Mouse (Mus musculus) bone marrow macrophage, adult 2 months (primary cell): ENCODE data around the gene Rrp8. TPM values are rescaled to one million over a fixed set of nuclear protein-coding genes. Genes with fewer than 3 reads are reported as not detected.
A peak's percentile ranks its signal among the peaks of the same experiment; 100 is the strongest.

Experiments
- H3K27ac ChIP-seq: 2 replicates; pipeline ENCODE4 v1.5.1; 2012; ENCODE audit warnings: low read depth, low read length; ENCODE audit not compliant: insufficient read depth
- H3K4me1 ChIP-seq: 2 replicates; pipeline ENCODE4 v1.6.1; 2012; ENCODE audit warnings: low read length; ENCODE audit not compliant: control insufficient read depth, insufficient read depth
- H3K4me3 ChIP-seq: 2 replicates; pipeline ENCODE4 v1.5.1; 2012; ENCODE audit warnings: mild to moderate bottlenecking, low read length, moderate library complexity; ENCODE audit not compliant: insufficient read depth
- CTCF ChIP-seq: IDR thresholded peaks from 2 replicates; pipeline ENCODE4 v1.5.1; 2012; ENCODE audit warnings: low read depth, mild to moderate bottlenecking, low read length, moderate library complexity
- POLR2A ChIP-seq: IDR thresholded peaks from 2 replicates; pipeline ENCODE4 v1.6.1; 2012; ENCODE audit warnings: mild to moderate bottlenecking, low read depth, low read length, borderline replicate concordance
- polyA plus RNA-seq: library from polyadenylated mRNA; stranded (reverse); fragments of >200 nt; gene quantifications from 2 replicates; pipeline ENCODE4 v1.2.4, GENCODE M21; 2012; ENCODE audit not compliant: missing spikeins, insufficient read depth, insufficient read length

Gene Rrp8
- polyA plus RNA-seq = 13.9 and 22.3 TPM in 2 replicates

- Histone ChIP-seq H3K27ac (peak within 1 kb of the TSS; percentile 70), H3K4me3 (peak within 1 kb of the TSS; percentile 85), H3K4me1 (peaks cover 20% of the 10 kb centered on the region)
- TF ChIP-seq POLR2A = no peak
- no peak for TF ChIP-seq CTCF
Observed at GRCm38 (mm10) chr7:105736911-105737521, at the start of gene Rrp8. Rrp8 (minus strand) TSS chr7:105737385.

DNA sequence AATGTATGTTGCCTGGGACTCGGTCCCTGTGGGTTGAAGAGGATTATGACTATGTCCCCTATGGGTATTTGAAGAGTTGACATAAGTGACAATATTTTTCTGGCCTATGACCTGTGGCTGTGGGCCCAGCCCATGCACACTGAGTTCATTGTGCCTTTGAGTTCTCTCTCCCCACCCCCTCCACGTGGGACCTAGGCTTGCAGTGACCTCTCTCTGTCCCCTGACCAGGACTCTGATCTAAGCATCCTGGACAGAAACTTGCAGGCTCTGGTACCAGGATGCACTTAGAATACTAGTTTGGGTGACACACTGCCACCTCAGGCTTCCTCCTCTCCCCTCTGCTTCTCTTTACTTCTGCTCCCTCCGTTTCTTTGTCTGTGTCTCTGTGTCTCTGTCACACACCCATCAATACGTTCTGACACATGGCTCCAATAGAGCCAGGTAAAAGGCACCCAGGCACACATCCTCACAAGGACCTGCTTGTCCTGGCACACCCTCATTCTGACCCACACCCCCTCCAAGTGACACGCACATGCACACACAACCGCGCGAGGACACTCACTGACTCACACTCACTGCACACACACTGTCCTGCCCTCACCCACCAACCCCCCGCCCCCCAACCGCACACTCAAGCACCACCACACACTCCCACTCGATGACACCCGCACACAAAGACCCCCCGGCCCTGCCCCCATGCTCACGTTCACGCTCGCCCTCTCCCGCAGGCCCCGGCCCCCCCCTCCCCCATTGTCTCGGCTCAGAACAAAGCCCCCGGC lies 49.5 kb upstream of the Rrp8 start:
- no peak overlapping the region for H3K27ac ChIP-seq
- H3K4me1 ChIP-seq = no peaks in the 10 kb centered on the region
- H3K4me3 ChIP-seq = no peak overlapping the region
- TF ChIP-seq CTCF (no peak), POLR2A (no peak)

- Histone ChIP-seq H3K4me1 (peaks cover 5% of the 10 kb centered on the region), H3K27ac (no peak overlapping the region), H3K4me3 (no peak overlapping the region)
- TF ChIP-seq POLR2A = no peak
Observed at GRCm38 (mm10) chr7:105784556-105784955, 47.4 kb upstream of the Rrp8 start.

DNA sequence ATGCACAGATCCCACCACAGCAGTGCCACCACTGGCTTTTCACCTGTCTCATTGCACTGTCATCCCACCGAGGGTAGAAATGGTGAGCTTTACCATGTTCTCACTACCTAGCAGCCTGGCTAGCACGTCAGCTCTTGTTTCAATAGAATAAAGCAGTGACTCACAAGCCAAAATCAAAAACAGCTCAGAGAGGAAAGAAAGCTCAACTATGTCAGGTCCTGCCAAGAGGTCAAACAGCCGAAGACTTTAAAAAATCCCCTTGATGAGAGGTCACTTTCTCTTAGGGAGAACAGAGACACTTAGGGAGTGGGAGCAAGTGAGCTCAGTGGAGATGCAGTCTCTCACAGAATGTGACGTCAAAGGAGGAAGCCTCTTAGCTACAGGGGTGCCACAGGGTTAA lies 46.7 kb upstream of the Rrp8 start:
- no peak overlapping the region for H3K4me3 ChIP-seq
- peaks cover 10% of the 10 kb centered on the region for H3K4me1 ChIP-seq
- H3K27ac ChIP-seq = no peak overlapping the region
- TF ChIP-seq CTCF (no peak), POLR2A (no peak)

- H3K4me3 ChIP-seq = peak overlapping the region; percentile 16
- no peak for TF ChIP-seq CTCF
- no peak for TF ChIP-seq POLR2A
- H3K27ac ChIP-seq = peak overlapping the region; percentile 88
- peaks cover 27% of the 10 kb centered on the region for H3K4me1 ChIP-seq
Observed at GRCm38 (mm10) chr7:105778553-105779265, 41.5 kb upstream of the Rrp8 start.

- TF ChIP-seq POLR2A (no peak), CTCF (no peak)
- Histone ChIP-seq H3K4me1 (peaks cover 27% of the 10 kb centered on the region), H3K4me3 (peak overlapping the region; percentile 32), H3K27ac (peak overlapping the region; percentile 88)
Observed at GRCm38 (mm10) chr7:105777797-105778552, 40.8 kb upstream of the Rrp8 start.

DNA sequence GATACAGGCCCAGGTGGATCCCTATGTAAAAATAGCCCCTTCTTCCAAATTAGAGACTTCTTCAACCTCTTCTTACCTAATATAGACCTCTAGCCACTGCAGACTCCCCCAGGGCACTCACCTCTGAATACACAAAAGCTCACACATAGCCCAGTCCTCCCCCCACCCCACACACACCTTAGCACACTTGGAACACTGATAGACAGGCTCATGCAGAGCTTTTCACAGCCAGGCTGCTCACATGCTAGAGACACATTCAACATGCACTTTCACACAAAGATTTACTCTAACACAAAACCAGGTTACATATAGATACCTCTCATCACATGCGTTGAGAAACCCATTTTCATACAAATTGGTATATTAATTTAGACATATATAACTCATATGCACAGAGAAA lies 40.1 kb upstream of the Rrp8 start:
- TF ChIP-seq CTCF (no peak), POLR2A (no peak)
- H3K4me1 ChIP-seq = peaks cover 27% of the 10 kb centered on the region
- H3K4me3 ChIP-seq = no peak overlapping the region
- peak overlapping the region; percentile 88 for H3K27ac ChIP-seq

GRCm38 (mm10) chr7:105776026-105776425 lies 38.8 kb upstream of the Rrp8 start:
- H3K4me3 ChIP-seq = no peak overlapping the region
- H3K27ac ChIP-seq = no peak overlapping the region
- peaks cover 30% of the 10 kb centered on the region for H3K4me1 ChIP-seq
- no peak for TF ChIP-seq CTCF
- no peak for TF ChIP-seq POLR2A

DNA sequence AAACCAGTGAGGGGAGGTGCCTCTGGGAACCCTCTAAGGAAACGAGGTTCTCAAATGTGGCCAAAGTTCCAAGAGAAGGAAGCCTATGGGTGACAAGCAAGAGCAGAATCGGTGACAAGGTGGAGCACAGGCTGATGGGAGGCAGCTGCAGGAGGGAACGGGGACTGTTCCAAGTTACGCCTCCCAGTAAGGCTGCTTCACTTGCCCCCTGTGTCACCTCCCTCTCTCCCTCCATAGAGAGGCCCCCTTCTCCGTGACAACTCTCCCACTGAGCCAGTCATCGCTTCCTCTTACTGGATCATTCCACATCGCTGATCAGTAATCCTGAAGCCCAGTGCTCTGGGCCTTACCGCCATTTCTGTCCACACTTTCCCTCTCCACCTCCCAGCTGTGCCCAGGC lies 37.5 kb upstream of the Rrp8 start:
- TF ChIP-seq CTCF (no peak), POLR2A (no peak)
- Histone ChIP-seq H3K4me1 (peaks cover 31% of the 10 kb centered on the region), H3K27ac (no peak overlapping the region), H3K4me3 (no peak overlapping the region)

GRCm38 (mm10) chr7:105773041-105773440 lies 35.9 kb upstream of the Rrp8 start:
- Histone ChIP-seq H3K27ac (no peak overlapping the region), H3K4me1 (peaks cover 25% of the 10 kb centered on the region), H3K4me3 (no peak overlapping the region)
- TF ChIP-seq POLR2A (no peak), CTCF (no peak)
